Mouse (Mus musculus) G1E (cell line): ENCODE results near the gene Jtb.

ENCODE experiments used
- CTCF ChIP-seq: IDR thresholded peaks from 2 replicates; pipeline ENCODE4 v1.5.1; 2012; ENCODE audit warnings: low read depth, low read length, inconsistent platforms, mixed read lengths
- TAL1 ChIP-seq: conservative IDR thresholded peaks from 2 replicates; pipeline ENCODE4 v1.6.1; 2012; ENCODE audit warnings: low read depth, low read length, inconsistent platforms, mixed read lengths

DNA sequence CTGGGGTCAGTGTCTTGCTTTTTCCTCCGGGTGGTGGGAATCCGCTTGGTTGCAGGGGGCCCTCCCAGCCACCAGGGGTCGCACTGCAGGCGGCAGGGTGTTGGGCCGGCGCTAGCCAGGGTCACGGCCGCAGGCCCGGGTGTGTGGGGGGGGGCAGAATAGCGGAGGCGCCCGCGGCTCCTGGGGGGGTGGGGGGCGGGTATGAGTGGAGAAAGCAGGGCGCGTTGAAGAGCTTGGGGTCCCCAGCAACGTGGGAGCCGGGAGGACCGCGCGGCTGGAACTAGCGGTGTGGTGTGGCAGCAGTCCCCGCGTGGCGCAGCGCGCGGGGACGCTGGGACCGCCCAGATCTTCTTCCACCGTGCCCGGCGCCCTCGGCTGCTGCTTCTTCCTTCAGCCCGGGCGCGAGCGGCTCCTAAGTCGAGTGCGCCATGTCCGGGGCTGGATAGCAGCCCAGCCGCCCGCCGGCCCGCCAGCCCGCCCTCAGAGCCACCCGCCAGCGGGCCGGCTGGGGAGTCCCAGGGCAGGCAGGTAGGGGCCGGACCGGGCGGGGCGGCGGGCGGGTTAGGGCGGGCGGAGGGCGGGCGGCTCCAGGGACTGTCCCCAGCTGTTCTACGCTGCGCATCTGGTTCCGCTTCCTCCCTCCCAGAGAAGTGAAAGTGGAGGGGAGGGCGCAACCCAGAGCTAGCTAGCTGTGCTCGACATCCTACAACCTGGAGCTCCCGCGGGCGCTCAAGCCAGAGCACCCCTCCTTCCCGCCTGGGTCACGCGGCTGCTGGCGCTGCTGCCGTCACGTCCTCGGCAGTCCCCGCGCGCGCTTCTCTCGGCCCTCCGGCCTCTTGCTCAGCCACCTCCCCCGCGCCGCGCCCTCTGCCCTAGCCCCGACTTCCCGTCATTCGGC lies 33.9 kb downstream of the Jtb start, which contains the start of gene Dennd4b:
- TF ChIP-seq CTCF (peak; percentile 83), TAL1 (no peak)
